Mouse (Mus musculus): ENCODE measurements around the gene Coro2a.

DNA sequence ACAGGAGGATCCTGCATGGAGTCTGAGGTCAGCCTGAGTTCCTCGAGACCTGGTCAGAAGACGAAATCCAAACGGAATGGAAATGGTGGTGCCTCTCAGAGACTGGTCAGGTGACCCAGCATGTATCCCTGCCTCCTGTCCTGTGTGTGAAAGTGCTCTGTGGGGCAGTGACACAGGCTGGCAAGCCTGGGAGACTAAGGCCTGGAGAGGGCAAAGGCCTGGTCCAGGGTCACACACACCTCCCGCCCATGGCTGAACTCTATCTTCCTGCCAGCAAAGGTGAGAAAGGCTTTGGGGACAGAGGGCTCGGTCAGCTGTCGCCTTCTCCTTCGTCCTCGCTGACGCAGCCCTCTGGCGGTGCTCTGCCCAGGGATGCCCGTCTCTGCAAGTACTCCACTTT lies 3.4 kb upstream of the Coro2a start:
- TF ChIP-seq CTCF (IDR thresholded peaks at IDR 0.05; ENCODE audit: control insufficient read depth, insufficient read depth, low read length) (no peak), POLR2A (IDR thresholded peaks at IDR 0.05; ENCODE audit: borderline replicate concordance, control insufficient read depth, low read depth, low read length) (no peak)

All from bone marrow, adult 2 months (tissue).